Mouse (Mus musculus) kidney, postnatal 14 days (tissue): ENCODE measurements around the gene Ate1.
A peak's percentile ranks its signal among the peaks of the same experiment; 100 is the strongest.
"Not testable (repeated sequence)": the region's sequence is repeated elsewhere in the genome, so short reads cannot be mapped to it uniquely, and the experiment has no call there.

ENCODE experiments used
- DNase-seq: peaks from one replicate; pipeline ENCODE4 v3.0.0; 2022; ENCODE audit warnings: mixed read lengths

Ate1 gene

GRCm38 (mm10) chr7:130390060-130390459 is 130.1 kb downstream of the Ate1 start:
- not testable (repeated sequence) for DNase-seq

DNA sequence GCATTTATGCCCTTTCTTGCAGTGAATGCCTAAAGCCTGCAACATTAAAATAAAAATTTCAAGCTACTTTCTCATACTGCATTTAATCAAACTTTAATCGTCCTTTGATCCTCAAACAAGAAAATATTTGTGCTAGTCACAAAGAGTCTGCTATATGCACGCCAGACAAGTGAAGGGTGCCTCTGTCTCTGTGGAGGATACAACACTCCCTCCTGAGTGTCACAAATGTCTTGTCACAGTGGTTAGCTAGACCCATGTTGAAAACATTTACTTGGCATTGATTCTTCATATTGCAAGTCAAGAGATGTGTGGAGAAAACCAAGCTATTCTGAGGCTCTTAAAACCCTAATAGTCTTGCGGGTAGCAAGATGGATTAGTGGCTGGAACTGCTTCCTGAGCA is 133.9 kb downstream of the Ate1 start:
- no peak for DNase-seq

DNA sequence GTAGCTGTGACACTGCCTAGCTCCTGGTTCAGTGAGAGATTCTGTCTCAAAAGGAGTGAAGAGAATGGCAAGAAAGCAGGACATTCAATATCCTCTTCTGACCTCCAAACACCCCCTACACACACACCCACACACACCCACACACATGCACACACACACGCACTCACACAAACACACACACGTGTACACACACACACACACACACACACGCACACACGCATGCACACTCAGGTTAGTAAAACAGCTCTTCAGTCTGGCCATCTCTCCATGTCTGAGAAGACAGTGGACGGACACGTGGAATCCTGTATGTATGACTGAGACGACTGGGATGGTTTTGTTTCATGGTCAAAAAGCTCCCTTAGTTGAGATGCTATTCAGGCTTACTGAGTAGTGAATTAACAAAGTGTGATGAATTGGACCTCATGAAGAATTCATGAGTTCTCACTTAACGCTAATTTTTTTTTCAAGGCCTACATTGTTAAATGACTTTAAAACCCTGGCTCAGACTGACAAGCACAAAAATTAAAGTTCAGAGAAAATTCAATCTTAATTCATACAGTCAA is 134.4 kb downstream of the Ate1 start:
- DNase-seq: no peak

- DNase-seq: no peak
Observed at GRCm38 (mm10) chr7:130382126-130382525, 138.0 kb downstream of the Ate1 start.

- no peak for DNase-seq
Observed at GRCm38 (mm10) chr7:130381387-130381951, 138.7 kb downstream of the Ate1 start.

DNA sequence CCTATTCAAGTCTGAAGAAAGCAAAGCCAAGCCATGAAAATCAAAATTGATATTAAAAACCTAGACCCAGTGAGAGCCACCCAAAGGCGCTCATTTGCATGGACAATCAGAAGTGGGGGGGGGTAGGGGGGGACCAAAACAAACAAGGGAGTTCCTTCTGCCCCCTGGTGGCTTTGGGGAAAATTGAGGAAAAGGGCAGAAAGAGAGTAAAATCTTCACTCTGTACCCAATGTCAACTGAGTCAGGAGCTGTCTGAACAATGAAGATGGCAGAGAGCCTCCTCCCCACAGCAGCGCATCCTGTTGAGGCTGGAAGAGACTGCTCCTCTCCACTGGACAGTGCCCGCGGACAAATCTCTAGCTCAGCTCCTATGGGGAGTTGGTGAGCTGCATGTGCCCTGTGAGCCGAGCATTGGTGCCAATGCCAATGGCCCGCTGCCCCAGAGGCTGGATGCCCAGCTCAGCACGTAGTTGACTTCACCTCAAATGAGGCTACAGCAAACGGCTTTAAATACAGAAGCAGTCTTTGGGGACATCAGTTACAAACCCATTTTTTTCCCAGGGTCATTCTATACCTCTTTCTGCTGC is 139.3 kb downstream of the Ate1 start:
- DNase-seq: peak; percentile 11

- DNase-seq: no peak
Observed at GRCm38 (mm10) chr7:130380367-130380766, 139.8 kb downstream of the Ate1 start.

- no peak for DNase-seq
Observed at GRCm38 (mm10) chr7:130379886-130380285, 140.3 kb downstream of the Ate1 start.

GRCm38 (mm10) chr7:130378308-130378707 is 141.9 kb downstream of the Ate1 start:
- DNase-seq: no peak

GRCm38 (mm10) chr7:130374311-130374710 is 145.9 kb downstream of the Ate1 start:
- no peak for DNase-seq

DNA sequence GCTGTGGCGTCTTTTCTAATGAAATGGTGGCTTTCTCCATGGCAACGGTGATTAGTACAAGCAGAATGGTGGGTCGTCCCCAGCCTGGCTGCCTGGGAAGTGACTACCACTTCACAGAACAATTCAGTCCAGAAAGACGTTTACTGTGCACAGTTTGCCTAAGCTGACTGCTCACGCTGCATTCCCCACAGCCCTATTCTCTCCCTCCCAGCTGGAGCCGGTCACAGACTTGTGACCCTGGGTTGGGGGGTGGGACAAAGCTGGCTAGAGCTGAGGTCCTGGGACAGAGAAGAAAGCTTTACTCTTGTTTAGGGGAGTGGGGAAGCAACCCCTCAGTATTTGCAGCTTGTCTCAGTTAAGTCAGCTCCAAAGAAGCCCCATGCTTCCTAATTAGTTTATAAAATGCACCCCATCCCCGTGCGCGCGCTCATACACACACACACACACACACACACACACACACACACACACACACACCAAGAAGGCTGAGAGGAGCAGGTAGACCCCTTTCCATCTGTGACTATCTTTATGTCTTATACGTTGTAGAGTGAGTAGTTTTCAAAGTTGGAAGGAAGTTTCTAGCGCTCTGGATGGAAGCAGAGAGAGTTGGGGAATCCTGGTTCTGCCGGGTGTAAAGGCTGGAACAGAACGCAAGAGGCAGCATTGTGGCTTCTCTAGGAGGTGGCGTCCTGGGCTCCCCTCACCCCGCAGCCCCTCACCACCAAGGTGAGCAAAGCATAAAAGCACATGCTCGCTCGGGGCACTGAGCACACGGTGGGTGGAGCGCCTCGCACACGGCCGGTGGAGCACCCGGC is 151.1 kb downstream of the Ate1 start:
- DNase-seq: peak; percentile 13

DNA sequence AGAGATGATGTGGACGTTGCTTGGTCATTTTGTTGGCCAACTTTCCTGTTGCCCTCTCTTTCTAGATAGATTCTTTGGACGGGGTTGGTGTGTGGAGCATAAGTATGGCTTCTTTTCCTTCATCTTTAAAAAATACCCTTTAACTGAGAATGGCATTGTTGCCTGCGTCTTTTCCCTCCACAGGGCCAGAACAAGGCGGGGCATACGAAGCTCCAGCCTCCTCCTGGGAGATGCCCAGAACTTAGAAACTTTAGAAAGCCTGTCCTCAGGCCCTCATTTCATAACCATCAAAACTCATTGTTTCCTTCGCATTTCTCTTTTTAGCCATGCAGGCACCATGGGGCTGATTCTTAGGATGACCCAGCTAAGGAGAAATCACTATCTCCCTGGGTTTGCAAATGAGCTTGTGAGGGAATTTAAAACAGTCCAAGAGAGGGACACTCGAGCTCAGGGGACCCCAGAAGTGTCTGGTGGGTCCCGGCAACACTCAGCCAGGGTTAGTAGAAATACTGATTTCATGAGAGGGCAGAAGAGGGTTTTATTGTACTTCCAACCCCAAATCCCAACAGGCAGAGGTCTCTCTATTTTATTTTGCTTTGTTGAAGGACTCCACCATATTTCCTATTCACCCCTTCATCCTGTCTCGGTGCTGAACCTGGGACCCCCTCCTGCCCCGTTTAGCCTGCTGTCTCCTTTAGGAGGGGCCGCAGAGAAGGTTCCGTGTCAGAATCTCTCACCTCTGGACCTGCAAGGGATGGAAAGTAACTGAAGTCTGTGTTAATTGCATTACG is 151.9 kb downstream of the Ate1 start:
- no peak for DNase-seq

DNA sequence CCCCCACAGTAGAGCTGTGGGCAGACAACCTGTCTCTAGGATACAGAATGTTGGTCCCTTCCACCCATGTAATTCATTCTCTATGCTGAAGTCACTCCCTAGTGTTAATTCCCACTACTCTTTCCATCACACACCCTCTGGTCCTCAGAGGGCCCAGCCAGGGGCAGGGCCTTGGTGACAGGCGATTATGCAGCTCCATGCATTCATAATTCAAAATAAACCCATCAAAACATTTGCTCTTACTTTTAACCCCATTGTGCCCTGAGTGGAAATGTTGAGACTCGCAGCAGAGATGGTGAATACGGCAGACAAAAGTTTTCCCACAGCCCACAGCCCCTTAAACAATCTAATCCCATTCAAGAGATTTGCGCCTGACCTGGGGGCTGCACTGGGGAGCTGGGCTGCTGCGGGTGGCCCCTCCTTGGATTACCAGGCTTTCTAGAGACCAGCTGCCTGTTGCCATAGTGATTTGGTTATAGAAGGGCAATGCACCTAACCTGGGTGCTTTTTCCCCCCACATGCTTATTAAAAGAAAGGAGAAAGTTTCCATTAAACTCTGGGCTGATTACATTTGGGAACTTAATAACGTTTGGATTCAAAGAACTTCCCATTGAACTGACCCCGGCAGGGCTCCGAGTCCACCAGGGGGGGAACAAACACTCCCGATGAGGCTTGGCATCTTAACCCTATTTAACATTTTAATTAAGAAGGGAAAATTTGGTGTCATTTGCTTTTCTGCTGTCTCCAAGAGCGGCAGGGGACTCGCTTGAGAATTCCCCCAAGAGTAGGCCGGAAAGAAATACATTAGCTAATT is 152.7 kb downstream of the Ate1 start:
- DNase-seq: no peak

DNA sequence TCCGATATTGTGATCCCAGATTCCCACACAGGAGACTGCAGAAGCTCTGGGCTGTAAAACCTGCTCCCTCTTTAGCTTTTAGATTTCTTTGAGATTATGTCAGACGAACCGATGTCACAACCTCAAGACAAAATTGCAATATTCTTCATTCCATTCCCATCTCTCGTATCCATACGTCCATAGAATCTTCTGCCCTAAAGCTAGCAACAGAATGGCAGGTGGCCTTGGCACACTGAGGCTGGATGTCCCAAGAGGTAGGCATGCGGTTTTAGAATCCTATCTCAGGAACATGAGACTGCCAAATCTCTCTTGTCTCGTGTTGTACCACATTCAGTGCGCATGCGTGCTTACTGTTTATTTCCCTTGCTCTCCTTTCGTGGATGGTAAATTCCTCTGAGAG is 154.5 kb downstream of the Ate1 start:
- no peak for DNase-seq
